Mouse (Mus musculus): ENCODE data around the gene Stxbp4. TPM values are rescaled to one million over a fixed set of nuclear protein-coding genes. Genes with fewer than 3 reads are reported as not detected.
A peak's percentile ranks its signal among the peaks of the same experiment; 100 is the strongest.

Gene Stxbp4
- total and polyA plus RNA-seq, 3 experiments, result 3.7 to 5.6 (median 4.6) TPM

GRCm38 (mm10) chr11:90521040-90521439 lies 116.8 kb downstream of the Stxbp4 start:
- H3K4me2 ChIP-seq (ENCODE audit: insufficient read depth, low read depth, poor library complexity, severe bottlenecking), result no peak overlapping the region
- no peaks in the 10 kb centered on the region for H3K79me2 ChIP-seq (replicated peaks; ENCODE audit: control insufficient read depth, extremely low read depth, insufficient read depth, poor library complexity, severe bottlenecking)
- no peaks in the 10 kb centered on the region for H3K27me3 ChIP-seq (replicated peaks)
- no peaks in the 10 kb centered on the region for H3K9me3 ChIP-seq (replicated peaks; ENCODE audit: low read length)
- H3K9ac ChIP-seq (ENCODE audit: insufficient read depth, low read depth), result no peak overlapping the region
- peak; percentile 64 for TF ChIP-seq MAX (IDR thresholded peaks at IDR 0.05; ENCODE audit: low read length)
- TF ChIP-seq IRF4 (IDR thresholded peaks at IDR 0.05; ENCODE audit: low read depth, low read length), result no peak
- peak; percentile 64 for TF ChIP-seq BHLHE40 (IDR thresholded peaks at IDR 0.05; ENCODE audit: low read depth, low read length)
- peak; percentile 33 for TF ChIP-seq ETS1 (conservative IDR thresholded peaks at IDR 0.05; ENCODE audit: low read depth, low read length)
- H3K36me3 ChIP-seq (replicated peaks in 1 of 2; ENCODE audit: control insufficient read depth in 1 of 2, insufficient read depth in 1 of 2, low read length in 1 of 2), result peaks cover 0 to 15% of the 10 kb centered on the region in 2 experiments
- peaks cover 0 to 14% of the 10 kb centered on the region in 2 experiments; a peak in 2 of 4 replicates for H3K4me1 ChIP-seq (ENCODE audit: control insufficient read depth in 1 of 2, insufficient read depth in 2 of 2)
- peak; percentile 73 for DNase-seq (ENCODE audit: extremely low read depth)
- no peak overlapping the region for H3K27ac ChIP-seq (ENCODE audit: insufficient read depth, low read depth)
- dilution Hi-C loops (cut with MboI; ENCODE audit: extremely low pct_ligation_motif_present, extremely low pct_unique_long_range_greater_than_20kb, low sequenced_read_pairs), result no loop called here
- in situ Hi-C loops (cut with MboI; ENCODE audit: low pct_ligation_motif_present, low pct_unique_long_range_greater_than_20kb, low sequenced_read_pairs), result no loop called here
- no peak overlapping the region for H3K4me3 ChIP-seq (replicated peaks in 1 of 3; ENCODE audit: low read depth in 2 of 3, low read length in 2 of 3, poor library complexity in 1 of 3)

GRCm38 (mm10) chr11:90517750-90518149 lies 120.1 kb downstream of the Stxbp4 start:
- H3K27ac ChIP-seq (ENCODE audit: insufficient read depth, low read depth), result no peak overlapping the region
- H3K4me1 ChIP-seq (ENCODE audit: control insufficient read depth in 1 of 2, insufficient read depth in 2 of 2), result peaks cover 0 to 12% of the 10 kb centered on the region in 2 experiments; a peak in 2 of 4 replicates
- DNase-seq (ENCODE audit: extremely low read depth), result no peak
- no peak overlapping the region for H3K4me2 ChIP-seq (ENCODE audit: insufficient read depth, low read depth, poor library complexity, severe bottlenecking)
- peaks cover 0 to 15% of the 10 kb centered on the region in 2 experiments for H3K36me3 ChIP-seq (replicated peaks in 1 of 2; ENCODE audit: control insufficient read depth in 1 of 2, insufficient read depth in 1 of 2, low read length in 1 of 2)
- in situ Hi-C loops (cut with MboI; ENCODE audit: low pct_ligation_motif_present, low pct_unique_long_range_greater_than_20kb, low sequenced_read_pairs) (no loop called here), dilution Hi-C loops (cut with MboI; ENCODE audit: extremely low pct_ligation_motif_present, extremely low pct_unique_long_range_greater_than_20kb, low sequenced_read_pairs) (no loop called here)
- H3K4me3 ChIP-seq (replicated peaks in 1 of 3; ENCODE audit: low read depth in 2 of 3, low read length in 2 of 3, poor library complexity in 1 of 3), result no peak overlapping the region
- no peak overlapping the region for H3K9ac ChIP-seq (ENCODE audit: insufficient read depth, low read depth)
- H3K79me2 ChIP-seq (replicated peaks; ENCODE audit: control insufficient read depth, extremely low read depth, insufficient read depth, poor library complexity, severe bottlenecking), result no peaks in the 10 kb centered on the region
- no peaks in the 10 kb centered on the region for H3K9me3 ChIP-seq (replicated peaks; ENCODE audit: low read length)
- no peaks in the 10 kb centered on the region for H3K27me3 ChIP-seq (replicated peaks)
- no peak for TF ChIP-seq PAX5 (IDR thresholded peaks at IDR 0.05; ENCODE audit: low read length)
- TF ChIP-seq ZMIZ1 (IDR thresholded peaks at IDR 0.05; ENCODE audit: low read depth, low read length), result no peak
- TF ChIP-seq RCOR1 (conservative IDR thresholded peaks at IDR 0.05; ENCODE audit: low read depth, low read length), result no peak
- no peak for TF ChIP-seq MAZ (IDR thresholded peaks at IDR 0.05; ENCODE audit: low read depth, low read length)
- TF ChIP-seq EP300 (IDR thresholded peaks at IDR 0.05; ENCODE audit: low read length), result no peak
- TF ChIP-seq HCFC1 (IDR thresholded peaks at IDR 0.05; ENCODE audit: low read depth, low read length), result no peak
- no peak for TF ChIP-seq USF2 (conservative IDR thresholded peaks at IDR 0.05; ENCODE audit: low read depth, low read length)
- TF ChIP-seq NELFE (IDR thresholded peaks at IDR 0.05; ENCODE audit: low read depth, low read length), result no peak
- TF ChIP-seq CHD1 (IDR thresholded peaks at IDR 0.05; ENCODE audit: low read depth, low read length), result no peak
- no peak for TF ChIP-seq TBP (conservative IDR thresholded peaks at IDR 0.05; ENCODE audit: low read depth, low read length)
- no peak for TF ChIP-seq ZKSCAN1 (IDR thresholded peaks at IDR 0.05; ENCODE audit: borderline replicate concordance, low read depth, low read length)
- no peak for TF ChIP-seq IRF4 (IDR thresholded peaks at IDR 0.05; ENCODE audit: low read depth, low read length)
- TF ChIP-seq UBTF (IDR thresholded peaks at IDR 0.05; ENCODE audit: low read depth, low read length), result no peak

Measured in CH12.LX (cell line).